Mouse (Mus musculus) left cerebral cortex, adult 6 months (tissue): ENCODE results near the gene Pitpna. TPM values are rescaled to one million over a fixed set of nuclear protein-coding genes. Genes with fewer than 3 reads are reported as not detected.

Experiments used
- long read RNA-seq, 2 experiments: library from polyadenylated mRNA; unstranded; transcript quantifications; one replicate each; pipeline ENCODE4 v2.0.0; 2019 to 2020
- polyA plus RNA-seq: library from polyadenylated mRNA; unstranded; fragments of <200 nt; fragmentation: Nextera tagmentation; gene quantifications from 2 replicates; pipeline ENCODE4 v1.2.3, GENCODE M21; 2021

Pitpna gene
- polyA plus RNA-seq = 23.7 and 133 TPM in 2 replicates
- long read RNA-seq, experiment 1, partial matches to known transcripts = 94 of 103 reads
- long read RNA-seq, experiment 1, other reads (novel, unspliced or antisense) = 9 of 103 reads
- long read RNA-seq, experiment 2, partial matches to known transcripts = 37 of 76 reads
- long read RNA-seq, experiment 2, other reads (novel, unspliced or antisense) = 39 of 76 reads

GRCm38 (mm10) chr11:75587493-75588284 lies at the start of gene Pitpna:
Gene Pitpna (plus strand): TSS chr11:75588097.

GRCm38 (mm10) chr11:75630645-75631229 lies 42.8 kb downstream of the Pitpna start, which contains the start of gene Inpp5k:
Gene Inpp5k (plus strand): TSS chr11:75630988.

GRCm38 (mm10) chr11:75650311-75650710 lies 62.4 kb downstream of the Pitpna start, which contains the start of gene Myo1c:
Gene Myo1c (plus strand): TSS chr11:75650504.

Other genes with a start within 250 kb of the Pitpna start
- 28.0 and 28.8 TPM in 2 replicates for gene Rpa1, start 239.8 kb upstream of the Pitpna start, polyA plus RNA-seq
- gene Smyd4, start 239.7 kb upstream of the Pitpna start, polyA plus RNA-seq = 8.9 and 9.5 TPM in 2 replicates
- gene Serpinf1, start 165.4 kb upstream of the Pitpna start, polyA plus RNA-seq = 6.5 and 8.4 TPM in 2 replicates
- gene Serpinf2, start 148.5 kb upstream of the Pitpna start, polyA plus RNA-seq = 0.05 TPM in 1 of 2 replicates, not detected in the other
- 2.9 and 3.3 TPM in 2 replicates for gene Wdr81, start 133.4 kb upstream of the Pitpna start, polyA plus RNA-seq
- 0.80 and 0.99 TPM in 2 replicates for gene Tlcd2, start 126.4 kb upstream of the Pitpna start, polyA plus RNA-seq
- 12.1 and 13.6 TPM in 2 replicates for gene Prpf8, start 101.3 kb upstream of the Pitpna start, polyA plus RNA-seq
- 2.5 and 2.6 TPM in 2 replicates for gene Rilp, start 78.0 kb upstream of the Pitpna start, polyA plus RNA-seq
- gene Scarf1, start 74.6 kb upstream of the Pitpna start, polyA plus RNA-seq = 1.2 and 1.3 TPM in 2 replicates
- 13.6 and 19.1 TPM in 2 replicates for gene Slc43a2, start 56.4 kb upstream of the Pitpna start, polyA plus RNA-seq
- 15.7 and 21.9 TPM in 2 replicates for gene Inpp5k, start 42.9 kb downstream of the Pitpna start, polyA plus RNA-seq
- 2.4 and 3.5 TPM in 2 replicates for gene Myo1c, start 62.4 kb downstream of the Pitpna start, polyA plus RNA-seq
- 20.3 and 55.9 TPM in 2 replicates for gene Crk, start 91.2 kb downstream of the Pitpna start, polyA plus RNA-seq
- gene Ywhae, start 144.8 kb downstream of the Pitpna start, polyA plus RNA-seq = 792 and 815 TPM in 2 replicates
- gene Doc2b, start 208.0 kb downstream of the Pitpna start, polyA plus RNA-seq = 1.5 and 1.9 TPM in 2 replicates